Mouse (Mus musculus): ENCODE measurements around the gene Alg5. TPM values are rescaled to one million over a fixed set of nuclear protein-coding genes. Genes with fewer than 3 reads are reported as not detected.
A peak's percentile ranks its signal among the peaks of the same experiment; 100 is the strongest.

Gene Alg5
- total RNA-seq, 2 experiments from 2014 or later = 18.2 to 21.6 TPM

DNA sequence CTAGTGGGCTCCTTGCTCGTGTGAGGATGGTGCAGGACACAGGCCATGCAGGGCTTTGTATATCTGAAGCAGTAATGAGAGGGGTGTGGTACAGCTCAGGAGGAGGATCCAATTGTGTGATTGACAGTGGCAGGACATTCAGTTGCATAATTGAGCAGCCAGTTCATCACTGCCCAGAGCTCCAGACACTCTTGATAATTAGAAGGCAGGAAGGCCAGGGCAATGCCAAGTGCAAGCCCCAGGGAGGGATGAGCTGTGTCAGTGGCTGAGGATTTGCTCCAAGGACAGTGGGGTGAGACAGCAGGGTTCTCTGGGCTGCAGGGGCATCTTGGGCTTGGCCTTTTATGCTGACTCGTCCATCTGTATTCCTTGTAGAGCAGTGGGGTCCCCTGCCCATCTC lies 55.3 kb downstream of the Alg5 start:
- no peak for DNase-seq (ENCODE audit: extremely low spot score in 1 of 2, low spot score in 1 of 2)

DNA sequence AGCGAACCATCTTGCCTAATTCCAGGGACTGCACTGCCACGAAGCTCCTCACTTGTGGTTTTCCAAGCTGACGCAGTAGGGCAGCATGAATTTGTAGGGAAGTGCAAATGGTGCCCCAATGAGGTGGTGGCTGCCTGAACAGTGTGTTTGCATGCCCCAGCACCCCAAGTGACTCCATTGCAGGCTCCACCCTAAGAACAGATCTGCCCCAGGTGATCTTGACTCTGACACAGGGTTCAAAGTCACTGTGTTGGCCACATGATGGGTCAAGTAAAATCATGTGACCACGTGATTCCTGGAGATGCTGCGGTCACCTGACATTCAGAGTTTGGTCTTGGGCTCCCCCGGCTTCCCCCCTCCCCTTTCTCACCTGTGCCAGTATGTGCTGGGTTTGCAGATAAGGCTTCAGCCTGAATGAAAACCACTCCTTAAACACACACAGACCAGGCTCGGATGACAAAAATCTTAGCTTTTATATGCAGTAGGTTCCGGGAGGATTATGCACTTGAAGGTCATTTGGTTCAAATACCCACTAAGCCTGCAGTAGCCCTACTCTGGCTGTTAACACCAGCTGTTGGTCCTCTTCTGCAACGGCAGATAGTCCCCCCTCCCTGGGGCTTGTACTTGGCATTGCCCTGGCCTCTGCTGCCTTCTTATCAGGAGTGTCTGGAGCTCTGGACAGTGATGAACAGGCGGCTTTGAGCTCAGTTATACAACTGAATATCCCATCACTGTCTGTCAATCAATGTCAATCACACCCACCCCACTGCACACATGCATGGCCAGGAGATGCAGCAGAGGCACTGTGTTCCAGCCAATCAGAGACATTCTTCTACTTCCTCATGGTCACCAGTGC lies 56.7 kb downstream of the Alg5 start:
- DNase-seq (ENCODE audit: extremely low spot score in 1 of 2, low spot score in 1 of 2) = no peak

DNA sequence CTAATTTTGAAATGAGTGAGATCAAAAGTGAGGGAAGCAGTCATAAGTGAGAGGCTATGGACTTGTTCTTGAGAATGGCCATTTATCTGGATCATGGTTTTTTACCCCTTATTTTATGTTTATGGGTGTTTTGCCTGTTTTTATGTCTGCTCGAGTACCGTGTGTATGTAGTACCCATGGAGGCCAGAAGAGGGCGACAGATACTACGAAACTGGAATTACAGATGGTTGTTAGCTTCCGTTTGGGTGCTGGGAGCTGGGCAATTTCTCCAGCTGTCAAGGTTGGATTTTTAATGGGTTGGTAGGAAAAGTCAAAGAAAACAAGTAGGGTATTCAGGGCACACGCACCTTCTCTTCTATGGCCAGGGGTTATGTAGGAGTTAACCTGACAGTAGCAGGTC lies 58.4 kb downstream of the Alg5 start:
- no peak for DNase-seq (ENCODE audit: extremely low spot score in 1 of 2, low spot score in 1 of 2)

DNA sequence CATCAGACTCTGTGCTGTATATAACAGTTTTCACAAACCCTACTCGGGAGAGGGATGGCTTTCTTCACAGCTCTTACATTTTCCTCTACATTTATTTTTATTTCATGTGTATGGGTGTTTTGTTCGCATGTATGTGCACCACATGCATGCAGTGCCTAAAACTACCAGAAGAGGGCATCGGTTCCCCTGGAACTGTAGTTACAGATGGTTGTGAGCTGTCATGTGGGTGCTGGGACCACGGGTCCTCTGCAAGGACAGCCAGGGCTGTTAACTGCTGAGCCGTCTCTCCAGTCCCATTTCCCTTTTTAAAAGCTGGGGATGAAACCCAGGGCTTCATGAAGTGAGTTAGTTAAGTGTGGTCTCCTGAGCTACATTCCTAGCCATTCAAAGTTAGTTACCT lies 60.0 kb downstream of the Alg5 start:
- no peak for DNase-seq (ENCODE audit: extremely low spot score in 1 of 2, low spot score in 1 of 2)

DNA sequence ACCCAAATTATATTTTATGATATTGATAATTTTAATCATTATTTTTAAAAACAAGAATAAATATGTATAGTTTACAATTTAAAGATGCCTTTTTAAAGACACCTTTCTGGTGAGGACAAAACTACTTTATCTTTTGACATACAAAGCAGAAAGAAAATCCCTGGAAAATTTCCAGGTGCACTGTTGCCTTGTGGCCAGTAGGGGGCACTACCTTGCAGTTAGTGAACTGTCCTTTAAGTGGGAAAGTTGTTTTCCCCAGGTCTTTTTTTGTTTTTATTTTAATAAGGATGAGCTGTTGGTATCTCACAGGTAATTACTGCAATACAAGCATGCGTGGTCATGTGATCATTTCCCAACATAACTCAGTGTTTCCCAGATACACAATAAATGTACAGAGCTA lies 60.5 kb downstream of the Alg5 start:
- no peak for DNase-seq (ENCODE audit: extremely low spot score in 1 of 2, low spot score in 1 of 2)

DNA sequence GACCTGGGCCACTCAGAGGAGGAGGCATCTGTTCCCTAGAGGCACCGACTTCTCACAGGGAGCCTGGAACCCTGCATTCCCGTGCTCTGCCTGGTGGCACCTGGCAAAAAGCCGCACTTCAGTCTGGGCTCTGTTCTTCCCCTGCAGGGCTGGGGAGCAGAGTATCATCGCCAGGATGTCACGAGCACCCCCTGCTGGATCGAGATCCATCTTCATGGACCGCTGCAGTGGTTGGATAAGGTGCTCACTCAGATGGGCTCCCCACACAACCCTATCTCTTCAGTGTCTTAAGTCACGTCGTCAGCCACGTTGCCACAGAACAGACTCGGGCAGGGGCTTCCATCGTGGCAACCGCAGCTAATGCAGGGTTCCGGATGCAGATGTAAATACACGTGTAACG lies 61.9 kb downstream of the Alg5 start:
- DNase-seq (ENCODE audit: extremely low spot score in 1 of 2, low spot score in 1 of 2) = peak in 1 of 2 experiments; percentile 65

Other genes starting within 250 kb of the Alg5 start
- 10 to 100 TPM; 34.9 to 49.6 TPM for gene Supt20, start 42.7 kb upstream of the Alg5 start, total RNA-seq (2021)
- not detected for gene Gm21958, start 21.2 kb upstream of the Alg5 start, total RNA-seq (2021)
- gene Exosc8, start 146 bp upstream of the Alg5 start, total RNA-seq (2021) = 10 to 100 TPM; 22.2 to 31.6 TPM
- 1 to 10 TPM; 5.9 to 6.0 TPM for gene Smad9, start 20.0 kb downstream of the Alg5 start, total RNA-seq (2021)
- 10 to 100 TPM; 51.2 to 63.5 TPM for gene Rfxap, start 72.3 kb downstream of the Alg5 start, total RNA-seq (2021)
- 10 to 100 TPM; 80.1 to 86.1 TPM for gene Sertm1, start 180.3 kb downstream of the Alg5 start, total RNA-seq (2021)